Mouse (Mus musculus): ENCODE measurements around the gene Zic5.

The Zic5 gene

GRCm38 (mm10) chr14:122449601-122450495 is 15.6 kb downstream of the Zic5 start:
- in situ Hi-C loops (cut with MboI; ENCODE audit: unreplicated experiment in 2 of 2) = no loop called here

GRCm38 (mm10) chr14:122436850-122437249 is 28.6 kb downstream of the Zic5 start:
- in situ Hi-C loops (cut with MboI; ENCODE audit: unreplicated experiment in 2 of 2) = no loop called here

GRCm38 (mm10) chr14:122434039-122434438 is 31.4 kb downstream of the Zic5 start:
- in situ Hi-C loops (cut with MboI; ENCODE audit: unreplicated experiment in 2 of 2) = no loop called here

GRCm38 (mm10) chr14:122432558-122432957 is 32.9 kb downstream of the Zic5 start:
- in situ Hi-C loops (cut with MboI; ENCODE audit: unreplicated experiment in 2 of 2) = no loop called here

GRCm38 (mm10) chr14:122427654-122428053 is 37.8 kb downstream of the Zic5 start:
- in situ Hi-C loops (cut with MboI; ENCODE audit: unreplicated experiment in 2 of 2) = no loop called here

GRCm38 (mm10) chr14:122427204-122427560 is 38.3 kb downstream of the Zic5 start:
- in situ Hi-C loops (cut with MboI; ENCODE audit: unreplicated experiment in 2 of 2) = no loop called here

GRCm38 (mm10) chr14:122426529-122427203 is 38.8 kb downstream of the Zic5 start:
- in situ Hi-C loops (cut with MboI; ENCODE audit: unreplicated experiment in 2 of 2) = no loop called here

GRCm38 (mm10) chr14:122424441-122424840 is 41.0 kb downstream of the Zic5 start:
- in situ Hi-C loops (cut with MboI; ENCODE audit: unreplicated experiment in 2 of 2) = no loop called here

GRCm38 (mm10) chr14:122416166-122416771 is 49.2 kb downstream of the Zic5 start:
- in situ Hi-C loops (cut with MboI; ENCODE audit: unreplicated experiment in 2 of 2) = no loop called here

GRCm38 (mm10) chr14:122414786-122415185 is 50.7 kb downstream of the Zic5 start:
- in situ Hi-C loops (cut with MboI; ENCODE audit: unreplicated experiment in 2 of 2) = no loop called here

- in situ Hi-C loops (cut with MboI; ENCODE audit: unreplicated experiment in 2 of 2) = no loop called here
Observed at GRCm38 (mm10) chr14:122413542-122413928, 51.9 kb downstream of the Zic5 start.

GRCm38 (mm10) chr14:122412841-122413541 is 52.5 kb downstream of the Zic5 start:
- in situ Hi-C loops (cut with MboI; ENCODE audit: unreplicated experiment in 2 of 2) = no loop called here

All from v-Abl transformed pro-B cells (cell line).